Mouse (Mus musculus) cerebellum, adult 18-20 months (tissue): ENCODE results near the gene Gm45261.
A peak's percentile ranks its signal among the peaks of the same experiment; 100 is the strongest.

Experiments used
- DNase-seq, 2 experiments: peaks; one replicate each; pipeline ENCODE4 v3.0.0; 2021

The Gm45261 gene

DNA sequence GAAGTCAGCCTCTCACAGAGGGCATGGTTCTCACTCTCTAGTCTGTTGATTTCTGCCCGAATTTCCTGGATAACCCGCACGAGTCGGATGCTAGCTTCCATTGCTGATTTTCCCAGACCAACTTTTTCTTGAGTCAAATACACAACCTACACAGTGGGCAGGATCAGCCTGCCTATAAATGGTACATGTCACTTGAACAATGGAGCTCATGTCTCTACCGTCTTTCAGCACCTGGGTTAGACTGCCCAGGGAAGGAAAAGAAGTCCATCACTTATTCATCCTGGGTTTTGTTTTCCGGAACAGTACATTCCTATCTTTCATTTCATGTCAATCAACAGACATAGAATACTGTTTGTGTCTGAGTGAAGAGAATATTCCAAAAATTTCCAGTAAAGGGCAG is at the start of gene Gm45261:
Gene Gm45261, minus strand, starts transcription at position 101 of the 400 bp plus-strand sequence.
- no peak for DNase-seq

DNA sequence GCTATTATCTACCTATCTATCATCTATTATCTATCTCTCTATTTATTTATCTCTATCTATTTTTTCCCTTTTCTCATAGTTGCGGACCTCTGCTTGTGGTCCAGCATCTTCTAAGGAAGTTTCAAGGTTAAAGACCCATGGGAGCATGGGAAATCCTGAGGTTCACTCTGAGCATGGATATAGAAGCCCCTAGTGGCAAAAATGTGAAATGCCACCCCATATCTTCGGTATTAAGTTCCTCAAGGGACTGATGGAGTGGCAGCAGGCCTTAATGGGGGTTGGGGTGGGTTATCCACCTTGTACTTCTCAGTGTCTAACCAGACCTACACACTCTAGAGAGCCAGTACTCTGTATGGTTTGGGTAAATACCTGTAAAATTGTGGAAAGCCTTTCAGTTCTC is 43.5 kb upstream of the Gm45261 start:
- no peak for DNase-seq

DNA sequence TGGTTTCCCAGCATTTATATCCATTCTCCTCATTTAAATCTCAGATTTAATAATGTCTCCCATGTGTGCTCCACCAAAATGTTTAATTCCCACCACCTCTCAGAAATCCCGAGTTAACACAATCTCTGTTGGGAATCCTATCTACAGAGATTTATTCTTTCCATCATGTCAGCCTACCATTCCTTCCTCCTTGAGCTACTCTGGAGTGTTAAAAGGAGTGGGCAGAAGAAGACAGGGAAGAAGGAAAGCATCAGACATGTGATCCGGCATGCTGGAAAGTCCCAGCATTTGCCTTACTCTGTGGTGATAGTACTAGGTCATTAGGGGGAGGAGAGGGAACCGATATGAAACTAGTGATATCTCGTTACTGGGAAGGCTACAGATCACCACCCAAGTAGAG is 42.8 kb upstream of the Gm45261 start:
- DNase-seq: no peak

DNA sequence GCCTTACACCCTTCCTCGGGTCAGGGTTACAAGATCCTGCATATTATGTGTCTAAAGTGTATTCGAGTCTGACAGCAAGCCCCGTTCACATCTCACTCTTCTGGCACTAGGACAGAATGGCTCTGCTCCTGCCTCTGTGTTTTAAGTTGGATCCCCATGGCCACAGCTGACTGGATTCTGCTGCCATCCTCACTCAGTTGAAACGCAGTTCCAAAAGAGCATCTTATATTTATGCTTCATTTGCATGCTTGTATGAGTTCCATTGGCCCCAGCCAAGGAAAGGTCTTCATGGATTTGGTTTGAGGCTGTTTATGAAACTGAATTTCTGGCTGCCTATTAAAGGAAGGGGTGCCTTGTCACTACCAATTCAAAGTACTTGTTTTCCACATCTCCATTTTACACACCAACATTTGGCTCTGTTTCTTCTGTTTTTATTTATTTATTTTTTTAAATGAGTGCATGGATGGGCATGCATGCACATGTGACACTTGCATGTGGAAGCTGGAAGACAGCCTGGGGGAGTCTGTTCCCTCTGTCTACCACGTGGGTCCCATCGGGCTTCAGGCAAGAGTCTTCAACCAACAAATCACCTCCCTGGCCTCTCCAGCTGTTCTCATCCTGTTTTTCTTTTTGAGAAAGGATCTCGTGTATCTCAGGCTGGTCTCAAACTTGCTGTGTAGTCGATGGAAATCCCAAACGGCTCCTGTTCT is 41.4 kb upstream of the Gm45261 start:
- no peak for DNase-seq

DNA sequence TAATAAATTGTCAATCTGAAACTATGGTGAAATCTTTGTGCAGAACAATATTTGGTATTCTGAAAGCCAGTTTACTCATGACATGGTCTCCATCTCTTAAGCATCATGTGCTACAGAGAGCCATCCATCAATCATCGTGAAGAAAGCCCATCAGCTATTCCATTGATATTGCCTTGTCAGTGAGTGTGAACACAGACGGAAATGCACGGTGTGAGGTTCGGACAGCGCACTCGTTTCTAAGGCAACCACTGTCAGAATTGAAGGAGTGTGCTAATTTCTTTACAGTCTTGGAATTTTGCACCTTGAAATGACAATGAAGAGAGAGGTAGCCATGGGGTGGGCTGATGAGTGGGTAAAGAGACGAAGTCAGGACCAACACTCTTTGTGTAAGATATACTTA is 38.0 kb upstream of the Gm45261 start:
- DNase-seq: no peak

DNA sequence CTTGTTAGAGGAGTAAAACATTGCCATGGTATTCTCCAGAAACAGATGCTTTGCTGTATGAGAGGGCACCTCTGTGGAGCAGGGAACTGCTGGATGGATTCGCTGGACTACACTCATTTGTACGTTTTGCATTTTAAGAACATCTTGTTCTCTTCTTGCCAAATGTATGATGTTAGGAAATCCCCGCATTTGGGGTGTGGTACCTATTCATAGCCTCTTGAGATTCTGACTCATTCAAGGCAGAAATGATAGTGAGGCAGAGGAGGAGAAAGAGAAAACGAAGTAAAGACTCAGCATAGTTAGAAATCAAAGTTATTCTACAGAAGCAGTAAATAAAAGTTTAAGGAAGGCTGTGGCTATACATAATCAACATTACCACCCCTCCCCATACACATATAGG is 35.1 kb upstream of the Gm45261 start:
- DNase-seq: no peak

DNA sequence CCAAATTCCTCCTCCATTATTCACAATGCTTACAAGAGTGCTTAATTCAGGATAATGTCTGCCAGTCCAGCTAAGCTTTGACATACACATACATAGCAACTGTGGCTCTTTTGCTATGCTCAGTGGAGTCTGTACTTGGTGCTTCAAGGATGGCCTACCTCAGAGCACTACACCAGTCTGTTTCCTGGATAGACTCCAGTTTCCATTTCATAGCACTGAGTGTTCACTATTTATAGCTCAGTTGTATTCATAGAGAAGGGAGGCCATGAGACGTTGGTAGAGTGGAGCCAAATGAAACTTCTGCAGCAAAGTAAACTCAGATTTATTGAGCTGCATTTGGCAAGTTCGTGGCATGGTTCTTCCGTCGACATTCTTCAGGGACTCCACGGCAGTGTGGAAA is 22.2 kb upstream of the Gm45261 start:
- no peak for DNase-seq

DNA sequence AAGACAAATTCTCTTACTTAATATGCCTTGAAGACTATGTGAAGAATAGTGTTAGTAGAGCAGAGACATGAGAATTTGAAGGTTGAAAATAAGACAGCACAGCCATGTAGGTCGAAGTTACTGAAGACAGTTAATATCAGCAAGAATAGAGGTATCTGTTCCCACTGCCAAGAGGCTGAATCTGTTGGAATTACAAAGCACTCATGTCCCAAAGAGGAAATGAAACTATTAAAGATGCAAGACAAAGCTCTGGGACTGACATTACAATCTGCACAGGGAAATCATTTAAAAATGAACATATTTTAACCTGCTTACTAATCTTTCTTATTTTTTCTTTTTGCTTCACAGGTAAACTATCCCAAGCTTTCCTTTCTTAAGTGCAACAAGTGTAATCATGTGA is 13.7 kb upstream of the Gm45261 start:
- no peak for DNase-seq

DNA sequence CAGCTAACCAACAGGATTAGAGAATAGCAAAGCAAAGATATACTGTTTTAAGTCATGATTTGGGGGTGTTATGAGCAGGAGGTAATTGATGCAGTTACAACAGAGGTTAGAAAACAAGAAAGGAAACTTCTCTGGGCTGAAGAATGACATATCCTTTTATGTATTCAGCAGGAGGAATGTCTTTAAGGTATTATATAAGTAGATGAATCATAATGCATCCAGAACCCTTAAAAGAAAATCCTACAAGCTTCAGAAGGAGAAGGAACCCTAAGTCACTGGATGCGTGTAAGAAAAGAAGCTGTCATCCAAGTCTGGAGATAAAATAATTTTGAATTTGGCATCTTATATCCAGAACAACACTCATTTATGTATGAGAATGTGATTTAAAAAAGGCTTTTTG is 11.1 kb upstream of the Gm45261 start:
- no peak for DNase-seq

DNA sequence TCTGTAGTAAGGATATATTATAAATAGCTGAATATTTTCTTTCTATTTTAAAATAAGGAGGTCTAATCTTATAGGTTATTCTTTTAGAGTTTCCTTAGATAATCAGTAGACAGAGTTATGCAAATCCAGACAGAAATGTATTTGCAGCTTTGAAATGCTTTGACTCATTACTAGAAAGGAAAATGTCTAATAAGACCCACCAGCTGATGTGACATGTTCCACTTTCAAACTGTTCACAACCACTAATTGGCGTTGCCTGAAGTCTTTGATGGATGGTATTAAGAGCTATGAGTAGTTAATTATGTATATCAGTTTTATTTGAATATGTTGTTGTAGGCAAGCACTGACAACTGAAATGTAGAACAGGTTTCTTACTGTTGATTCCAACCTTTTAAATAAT is 1.3 kb downstream of the Gm45261 start:
- no peak for DNase-seq

DNA sequence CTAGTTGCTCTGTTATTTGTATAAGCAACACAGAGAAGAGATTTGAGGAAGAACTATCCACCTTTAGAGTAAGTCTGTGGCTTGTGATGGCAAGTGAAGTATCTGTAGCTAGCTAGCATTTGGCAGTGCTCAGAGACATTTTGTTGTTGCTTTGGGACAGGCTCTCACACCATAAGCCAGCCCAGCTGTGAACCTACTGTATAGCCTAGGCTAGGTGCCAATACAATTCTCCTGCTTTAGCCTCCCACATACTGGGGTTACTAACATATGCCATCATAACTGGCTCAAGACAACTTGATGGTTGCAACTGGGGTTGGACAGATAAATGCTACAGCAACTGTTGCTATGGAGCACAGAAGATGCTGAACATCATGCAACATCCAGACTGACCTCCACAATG is 1.8 kb downstream of the Gm45261 start:
- DNase-seq: no peak

DNA sequence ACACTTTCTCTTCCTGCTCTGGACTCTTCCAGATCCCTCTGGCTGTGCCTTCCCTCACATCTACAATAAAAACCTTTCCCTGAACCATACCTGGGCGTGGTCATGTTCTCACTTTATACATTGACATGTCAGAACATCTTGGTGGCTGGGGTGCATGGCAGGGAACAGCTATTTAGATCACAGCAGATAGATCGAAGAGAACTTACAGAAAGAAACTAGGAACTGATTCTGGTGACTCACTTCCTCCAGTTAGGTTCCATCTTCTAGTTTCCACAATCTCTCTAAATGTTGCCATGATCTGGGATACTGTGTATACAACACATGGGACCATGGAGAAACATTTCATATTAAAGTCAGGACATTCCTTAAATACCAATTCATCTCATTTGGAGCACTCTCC is 7.3 kb downstream of the Gm45261 start:
- no peak for DNase-seq

DNA sequence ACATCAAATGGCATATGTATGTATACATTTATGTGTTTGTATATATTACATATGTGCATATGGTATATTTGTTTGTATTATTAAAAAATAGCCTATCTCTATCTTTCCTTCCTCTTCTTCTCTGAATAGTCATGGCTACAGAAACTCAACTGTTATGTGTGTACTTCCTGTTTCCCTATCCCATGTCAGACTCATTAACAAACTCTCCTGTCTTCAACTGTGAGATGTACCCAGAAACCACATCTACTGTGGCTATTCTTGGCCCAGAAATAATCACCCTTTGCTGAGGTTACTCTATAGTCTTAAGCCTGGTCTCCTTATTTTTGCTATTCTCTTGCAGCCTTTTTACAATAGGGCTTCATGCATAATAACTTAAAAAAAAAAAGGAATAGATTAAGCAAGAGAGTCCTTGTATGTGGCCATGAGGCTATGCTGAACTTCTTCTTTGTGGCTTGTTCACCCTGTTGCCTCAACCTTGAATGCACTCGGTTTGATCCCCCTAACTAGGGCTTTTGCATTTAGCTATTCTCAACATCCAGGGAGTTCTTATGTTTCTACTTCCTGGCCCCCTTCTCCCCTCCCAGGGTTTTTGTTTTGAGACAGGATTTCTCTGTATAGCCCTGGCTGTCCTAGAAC is 9.2 kb downstream of the Gm45261 start:
- no peak for DNase-seq

DNA sequence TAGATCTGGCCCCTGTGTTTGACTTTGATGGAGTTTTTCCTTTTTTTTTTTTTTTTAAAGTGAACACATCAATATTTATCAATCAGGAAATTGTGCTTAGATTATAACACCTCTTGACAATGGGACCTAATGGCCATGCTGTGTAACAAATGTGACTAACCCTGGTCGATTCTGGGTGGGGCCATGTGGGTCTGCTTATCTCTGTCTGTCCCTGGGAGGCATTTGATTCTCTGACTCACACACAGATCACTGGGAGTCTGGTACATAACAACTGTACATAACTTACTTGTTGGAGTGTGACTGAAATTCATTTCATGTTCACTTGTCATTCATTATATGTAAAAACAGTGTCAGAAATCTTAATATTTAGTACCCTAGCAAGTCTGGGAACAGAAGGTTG is 13.7 kb downstream of the Gm45261 start:
- DNase-seq: no peak

DNA sequence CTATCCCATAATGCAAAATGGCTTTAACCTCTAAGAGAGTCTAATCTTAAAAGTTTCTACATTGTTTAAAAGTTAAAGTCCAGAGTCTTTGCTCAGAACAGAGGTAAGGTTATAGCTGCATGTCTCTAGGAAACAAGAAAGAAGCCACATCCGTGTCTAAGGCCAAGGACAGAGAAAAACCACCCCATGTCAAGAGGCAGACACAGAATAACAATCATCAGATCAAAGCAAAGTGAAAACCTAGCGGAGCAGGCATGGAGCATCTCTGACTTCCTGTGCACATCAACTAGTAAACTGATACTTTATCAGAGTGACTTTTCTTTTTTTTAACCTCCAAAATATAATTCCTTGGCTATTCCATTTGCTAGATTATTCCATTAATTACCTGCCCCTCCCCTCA is 20.3 kb downstream of the Gm45261 start:
- DNase-seq: no peak

DNA sequence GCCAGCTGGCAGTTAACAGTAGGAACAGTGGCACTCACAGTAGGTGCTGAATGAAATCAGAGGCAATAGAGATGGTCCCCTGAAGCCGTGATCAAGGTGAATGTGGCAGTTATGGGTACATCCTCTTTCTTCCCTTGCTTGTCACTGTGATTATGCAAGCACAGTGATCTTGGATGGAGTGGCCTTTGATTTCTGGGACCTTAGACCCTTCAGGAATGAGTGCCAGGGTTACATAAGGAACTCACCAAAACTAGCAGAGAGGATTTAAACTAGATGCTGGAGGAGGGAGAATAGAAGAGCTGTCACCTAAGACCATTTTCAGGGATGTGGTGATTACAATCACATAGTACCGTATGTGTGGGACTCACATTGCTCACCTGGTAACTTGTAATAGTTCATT is 22.7 kb downstream of the Gm45261 start:
- DNase-seq: no peak

DNA sequence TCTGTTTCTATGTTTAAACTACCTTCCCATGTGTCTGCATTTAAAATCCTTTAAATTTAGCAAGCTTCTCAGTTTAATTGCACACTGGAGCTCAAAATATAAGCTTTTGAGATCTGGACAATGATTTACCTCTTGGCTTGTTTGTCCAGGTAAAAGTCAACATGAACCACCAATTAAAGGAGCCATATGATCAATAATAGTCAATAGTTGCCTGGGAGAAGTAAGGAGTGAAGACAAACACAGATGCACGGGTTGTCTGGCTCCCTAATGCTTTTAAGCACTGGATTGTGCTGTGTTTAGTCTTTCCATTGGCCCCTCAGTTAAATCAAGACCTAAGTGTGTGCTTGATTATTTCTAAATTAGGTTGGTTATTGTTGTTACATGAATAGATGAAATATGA is 33.3 kb downstream of the Gm45261 start:
- DNase-seq: peak in 1 of 2 experiments; percentile 16

DNA sequence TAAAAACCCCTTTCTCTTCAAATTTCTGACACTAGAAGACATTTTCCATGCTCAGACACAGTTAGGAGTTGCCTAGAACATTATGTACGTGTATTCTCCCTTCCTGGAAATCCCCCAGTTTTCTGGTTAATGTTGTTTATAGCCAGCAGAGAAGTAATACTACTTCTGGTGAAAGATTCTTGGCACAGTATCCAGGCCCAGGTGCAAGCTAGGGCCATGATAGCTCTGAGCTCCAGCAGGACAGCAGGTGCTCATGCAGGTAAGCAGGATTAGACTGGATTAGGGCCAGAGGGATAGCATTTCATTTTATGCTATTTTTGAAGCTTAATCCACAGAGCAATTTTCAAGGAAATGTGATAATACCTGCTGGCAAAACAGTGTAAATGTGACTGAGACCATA is 33.8 kb downstream of the Gm45261 start:
- peak; percentile 86 to 92 for DNase-seq

DNA sequence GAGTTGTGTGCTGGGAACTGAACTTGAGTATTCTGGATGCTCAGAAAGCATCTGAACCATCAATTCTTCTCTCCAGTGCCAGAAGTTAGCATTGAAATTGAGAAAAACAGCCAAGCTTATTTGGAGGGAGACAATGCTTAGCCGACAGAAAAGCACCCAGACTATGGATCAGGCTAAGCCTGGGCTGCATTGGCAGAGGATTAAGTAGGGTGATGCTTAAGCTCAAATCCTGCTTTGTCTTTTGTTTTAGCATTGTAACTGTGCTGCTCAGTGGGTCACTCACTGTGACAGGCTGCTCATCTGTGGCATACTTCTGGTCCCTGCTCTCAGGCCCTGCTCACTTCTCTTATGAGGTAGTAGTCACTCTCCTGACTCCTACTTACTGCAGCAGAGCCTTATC is 36.6 kb downstream of the Gm45261 start:
- no peak for DNase-seq

DNA sequence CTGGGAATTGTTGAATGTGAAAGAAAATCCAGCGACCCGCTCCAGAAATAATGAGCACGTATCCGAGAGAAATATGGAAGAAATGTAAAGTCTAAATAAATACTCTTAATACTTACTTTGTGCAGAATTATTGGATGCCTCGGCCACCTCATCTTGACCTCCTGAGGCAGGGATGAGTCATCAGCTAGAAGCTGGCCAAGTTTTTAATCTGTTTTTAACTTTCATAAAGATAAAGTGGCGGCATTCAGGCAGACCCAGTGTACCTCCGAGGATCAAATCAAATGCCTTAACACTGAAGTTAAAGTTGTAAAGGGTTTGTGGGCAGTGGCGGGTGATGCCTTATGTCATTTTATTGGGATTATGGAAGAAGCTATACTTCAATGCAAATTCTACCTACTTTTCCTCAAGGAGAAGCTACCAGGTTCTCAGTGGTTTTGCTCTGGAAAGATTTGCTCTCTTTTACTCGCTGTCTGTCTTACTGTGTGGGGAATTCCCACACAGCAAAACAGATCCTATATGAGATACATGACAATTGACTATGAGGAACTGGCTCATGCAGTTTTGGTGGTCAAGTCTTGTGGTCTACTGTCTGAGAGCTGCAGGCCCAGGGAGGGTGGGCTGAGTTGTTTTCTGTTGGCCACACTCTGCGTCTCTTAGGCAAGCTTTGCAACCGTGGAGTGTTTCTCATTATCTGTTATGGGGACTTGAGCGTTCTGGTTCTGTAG is 42.8 kb downstream of the Gm45261 start:
- DNase-seq: no peak

DNA sequence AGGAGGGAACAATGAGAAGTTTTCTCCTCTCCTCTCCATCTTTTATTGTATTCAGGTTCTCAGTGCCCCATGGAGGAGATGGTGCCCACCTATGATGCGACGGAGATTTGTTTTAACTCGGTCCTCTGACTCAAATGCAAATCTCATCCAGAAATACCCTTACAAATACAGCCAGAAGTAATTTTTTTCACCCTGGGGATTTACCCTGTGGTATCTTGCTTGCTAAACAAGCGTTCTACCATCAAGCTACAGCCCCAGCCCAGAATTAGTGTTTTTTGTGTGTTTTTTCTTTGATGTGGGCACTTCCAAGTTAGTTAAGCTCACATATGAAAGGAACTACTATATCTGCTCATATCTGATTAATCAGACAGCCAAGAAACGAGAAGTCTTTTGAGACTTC is 44.9 kb downstream of the Gm45261 start:
- DNase-seq: no peak

DNA sequence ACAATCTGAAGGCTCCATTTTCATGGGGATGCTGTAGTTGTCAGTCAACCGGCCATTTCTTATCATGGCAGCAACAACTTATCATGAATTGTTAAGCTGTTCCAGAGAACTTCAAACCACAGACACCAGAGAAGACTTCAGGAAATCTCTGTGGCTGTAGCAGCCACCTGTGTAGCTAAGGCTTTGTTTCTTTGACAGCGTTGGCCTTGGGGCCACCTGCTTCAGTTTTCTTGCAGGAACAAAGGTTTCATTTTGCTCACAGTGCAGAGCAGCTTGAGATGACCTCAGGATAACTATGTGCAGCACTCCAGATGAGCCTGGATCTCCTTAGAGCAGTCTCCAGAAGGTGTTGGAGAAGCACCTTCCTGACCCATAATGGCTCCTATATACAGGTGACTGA is 48.7 kb downstream of the Gm45261 start:
- no peak for DNase-seq

DNA sequence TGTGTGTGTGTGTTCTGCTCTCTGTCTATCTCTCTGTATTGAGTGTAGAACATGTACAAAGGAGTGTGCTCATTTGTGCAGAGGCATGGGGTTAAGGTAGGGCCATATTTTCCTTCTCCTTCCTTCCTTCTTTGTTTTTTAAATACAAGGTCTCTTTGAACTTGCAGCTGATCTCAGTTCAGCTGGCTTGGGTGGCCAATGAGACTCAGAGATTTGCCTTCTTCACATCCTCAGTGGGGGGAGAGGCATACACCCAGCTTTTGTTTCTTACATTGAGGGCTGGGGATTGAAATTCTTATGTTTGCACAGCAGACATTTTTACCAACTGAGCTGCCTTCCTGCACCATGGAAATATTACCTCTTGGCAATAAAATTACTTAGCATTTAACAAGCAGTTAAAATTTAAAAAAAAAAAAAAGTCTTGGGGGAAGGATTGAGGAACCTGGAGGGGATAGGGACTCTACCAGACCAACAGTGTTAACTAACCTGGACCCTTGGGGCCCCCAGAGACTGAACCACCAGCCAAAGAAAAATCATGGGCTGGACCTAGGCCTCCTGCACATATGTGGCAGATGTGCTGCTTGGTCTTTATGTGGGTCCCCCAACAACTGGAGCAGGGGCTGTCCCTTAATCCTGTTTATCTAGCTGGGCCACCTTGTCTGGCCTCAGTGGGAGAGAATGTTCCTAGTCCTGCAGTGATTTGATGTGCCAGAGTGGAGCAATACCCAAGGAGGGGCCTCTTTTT is 50.8 kb downstream of the Gm45261 start:
- no peak for DNase-seq
